Mouse (Mus musculus): Measurements from ENCODE around the gene Nedd1. TPM values are rescaled to one million over a fixed set of nuclear protein-coding genes. Genes with fewer than 3 reads are reported as not detected.

Nedd1 gene
- total RNA-seq, 2 experiments from 2014 or later, result 12.1 to 14.8 TPM

- Histone ChIP-seq H3K27ac (no peak overlapping the region), H3K4me3 (no peak overlapping the region)
- intact Hi-C loops (cut with DNase I), result no loop called here
- DNase-seq, result no peak
- no peak for TF ChIP-seq CTCF (IDR thresholded peaks at IDR 0.05)
These were observed 74.5 kb downstream of the Nedd1 start for GRCm38 (mm10) chr10:92647691-92648090.

DNA sequence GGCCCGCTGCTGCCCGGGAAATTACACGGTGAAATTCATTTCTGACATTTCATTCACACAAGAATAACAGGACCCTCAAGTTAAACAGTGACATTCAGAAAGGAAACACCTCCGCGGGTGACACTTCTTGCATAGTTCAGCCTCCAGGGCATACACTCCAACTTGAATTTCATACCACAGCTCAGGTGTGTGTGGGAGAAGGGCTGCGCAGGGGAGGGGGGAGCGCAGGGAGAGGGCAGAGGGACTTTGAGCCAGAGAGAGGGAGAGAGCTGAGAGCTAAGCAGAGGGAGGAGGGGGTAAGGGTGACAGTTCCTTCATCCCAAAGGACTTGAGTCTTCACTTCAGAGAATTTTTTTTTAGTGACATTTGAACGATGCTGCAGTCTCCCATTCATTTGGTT lies 78.2 kb downstream of the Nedd1 start:
- TF ChIP-seq CTCF (IDR thresholded peaks at IDR 0.05), result no peak
- intact Hi-C loops (cut with DNase I), result no loop called here
- DNase-seq, result no peak

GRCm38 (mm10) chr10:92641032-92641431 lies 81.2 kb downstream of the Nedd1 start:
- intact Hi-C loops (cut with DNase I), result no loop called here
- peak; percentile 28; the same call in 1 of the 2 replicates for TF ChIP-seq CTCF (IDR thresholded peaks at IDR 0.05)

More for the DNA sequence above, 78.2 kb downstream of the Nedd1 start:
- H3K27ac ChIP-seq, result no peak overlapping the region
- H3K4me3 ChIP-seq, result no peak overlapping the region

More at GRCm38 (mm10) chr10:92641032-92641431, 81.2 kb downstream of the Nedd1 start:
- Histone ChIP-seq H3K27ac (no peak overlapping the region), H3K4me3 (no peak overlapping the region)
- no peak for DNase-seq
